Mouse (Mus musculus): ENCODE data around the gene Hoxa3. TPM values are rescaled to one million over a fixed set of nuclear protein-coding genes. Genes with fewer than 3 reads are reported as not detected.

Hoxa3 gene
- polyA plus RNA-seq, 1 experiment from 2014 or later: 8.2 TPM

GRCm38 (mm10) chr6:52215070-52215469 lies 1.9 kb upstream of the Hoxa3 start:
- Histone ChIP-seq H3K36me3 (ENCODE audit: insufficient read depth, low read length) (no peaks in the 10 kb centered on the region), H3K9ac (replicated peaks; ENCODE audit: low read length) (0 out of 2 replicates have a peak overlapping the region, but pooled peaks have one; percentile 20), H3K27me3 (ENCODE audit: insufficient read depth, low read length) (0 out of 2 replicates have a peak, but pooled peaks cover 4% of the 10 kb centered on the region), H3K27ac (ENCODE audit: low read length) (0 out of 2 replicates have a peak overlapping the region, but pooled peaks have one; percentile 0), H3K4me2 (replicated peaks; ENCODE audit: low read depth, low read length) (peak overlapping the region; percentile 81), H3K4me3 (ENCODE audit: low read length) (peak overlapping the region; percentile 71; the same call in 1 of the 2 replicates), H3K4me1 (ENCODE audit: insufficient read depth, low read length) (peaks cover 55% of the 10 kb centered on the region), H3K9me3 (ENCODE audit: low read length) (no peaks in the 10 kb centered on the region)
- 32% methylated on average over 3 of the region's 3 CpGs for WGBS
- ATAC-seq (ENCODE audit: low FRiP score, low TSS enrichment): no peak

GRCm38 (mm10) chr6:52214271-52214670 lies 1.1 kb upstream of the Hoxa3 start:
- Histone ChIP-seq H3K27ac (ENCODE audit: low read length) (peak overlapping the region; percentile 46; the same call in 1 of the 2 replicates), H3K4me1 (ENCODE audit: insufficient read depth, low read length) (peaks cover 55% of the 10 kb centered on the region), H3K27me3 (ENCODE audit: insufficient read depth, low read length) (0 out of 2 replicates have a peak, but pooled peaks cover 4% of the 10 kb centered on the region), H3K9ac (replicated peaks; ENCODE audit: low read length) (peak overlapping the region; percentile 57), H3K4me3 (ENCODE audit: low read length) (peak overlapping the region; percentile 17), H3K9me3 (ENCODE audit: low read length) (no peaks in the 10 kb centered on the region), H3K36me3 (ENCODE audit: insufficient read depth, low read length) (no peaks in the 10 kb centered on the region), H3K4me2 (replicated peaks; ENCODE audit: low read depth, low read length) (peak overlapping the region; percentile 81)
- no peak for ATAC-seq (ENCODE audit: low FRiP score, low TSS enrichment)
- 24% methylated on average over 5 of the region's 5 CpGs for WGBS

- under 1% methylated on average over 22 of the region's 22 CpGs for WGBS
- ATAC-seq (ENCODE audit: low FRiP score, low TSS enrichment): no peak; the same call in 1 of the 2 replicates
- peaks cover 47% of the 10 kb centered on the region for H3K4me1 ChIP-seq (ENCODE audit: insufficient read depth, low read length)
Measured at GRCm38 (mm10) chr6:52212556-52213118, 499 bp downstream of the Hoxa3 start.

GRCm38 (mm10) chr6:52211961-52212360 lies 1.2 kb downstream of the Hoxa3 start:
- no peak for ATAC-seq (ENCODE audit: low FRiP score, low TSS enrichment)
- Histone ChIP-seq H3K27ac (ENCODE audit: low read length) (peak overlapping the region; percentile 99), H3K4me3 (ENCODE audit: low read length) (peak overlapping the region; percentile 80), H3K4me2 (replicated peaks; ENCODE audit: low read depth, low read length) (peak overlapping the region; percentile 81), H3K9ac (replicated peaks; ENCODE audit: low read length) (peak overlapping the region; percentile 97), H3K4me1 (ENCODE audit: insufficient read depth, low read length) (peaks cover 53% of the 10 kb centered on the region), H3K36me3 (ENCODE audit: insufficient read depth, low read length) (no peaks in the 10 kb centered on the region), H3K27me3 (ENCODE audit: insufficient read depth, low read length) (0 out of 2 replicates have a peak, but pooled peaks cover 4% of the 10 kb centered on the region), H3K9me3 (ENCODE audit: low read length) (no peaks in the 10 kb centered on the region)
- 0% methylated on average over 13 of the region's 13 CpGs for WGBS

More at GRCm38 (mm10) chr6:52212556-52213118, 499 bp downstream of the Hoxa3 start:
- Histone ChIP-seq H3K36me3 (ENCODE audit: insufficient read depth, low read length) (no peaks in the 10 kb centered on the region), H3K9me3 (ENCODE audit: low read length) (no peaks in the 10 kb centered on the region), H3K9ac (replicated peaks; ENCODE audit: low read length) (peak overlapping the region; percentile 97), H3K4me2 (replicated peaks; ENCODE audit: low read depth, low read length) (peak overlapping the region; percentile 81), H3K27me3 (ENCODE audit: insufficient read depth, low read length) (0 out of 2 replicates have a peak, but pooled peaks cover 4% of the 10 kb centered on the region), H3K4me3 (ENCODE audit: low read length) (peak overlapping the region; percentile 80), H3K27ac (ENCODE audit: low read length) (peak overlapping the region; percentile 99)

- 0 out of 2 replicates have a peak, but pooled peaks cover 4% of the 10 kb centered on the region for H3K27me3 ChIP-seq (ENCODE audit: insufficient read depth, low read length)
- no peaks in the 10 kb centered on the region for H3K9me3 ChIP-seq (ENCODE audit: low read length)
- H3K27ac ChIP-seq (ENCODE audit: low read length): peak overlapping the region; percentile 99
- peak overlapping the region; percentile 81 for H3K4me2 ChIP-seq (replicated peaks; ENCODE audit: low read depth, low read length)
- peaks cover 59% of the 10 kb centered on the region for H3K4me1 ChIP-seq (ENCODE audit: insufficient read depth, low read length)
- H3K4me3 ChIP-seq (ENCODE audit: low read length): peak overlapping the region; percentile 80
- peak; percentile 39 for ATAC-seq (ENCODE audit: low FRiP score, low TSS enrichment)
- peak overlapping the region; percentile 97 for H3K9ac ChIP-seq (replicated peaks; ENCODE audit: low read length)
- WGBS: under 1% methylated on average over 37 of the region's 37 CpGs
- no peaks in the 10 kb centered on the region for H3K36me3 ChIP-seq (ENCODE audit: insufficient read depth, low read length)
Measured at GRCm38 (mm10) chr6:52211170-52211935, 1.8 kb downstream of the Hoxa3 start.

GRCm38 (mm10) chr6:52209685-52210046 lies 3.5 kb downstream of the Hoxa3 start:
- H3K9ac ChIP-seq (replicated peaks; ENCODE audit: low read length): peak overlapping the region; percentile 75
- peak overlapping the region; percentile 81 for H3K4me2 ChIP-seq (replicated peaks; ENCODE audit: low read depth, low read length)
- H3K36me3 ChIP-seq (ENCODE audit: insufficient read depth, low read length): peaks cover 8% of the 10 kb centered on the region; the same call in 1 of the 2 replicates
- 6% methylated on average over 12 of the region's 12 CpGs for WGBS
- peaks cover 62% of the 10 kb centered on the region for H3K4me1 ChIP-seq (ENCODE audit: insufficient read depth, low read length)
- H3K27ac ChIP-seq (ENCODE audit: low read length): peak overlapping the region; percentile 84
- H3K27me3 ChIP-seq (ENCODE audit: insufficient read depth, low read length): 0 out of 2 replicates have a peak, but pooled peaks cover 4% of the 10 kb centered on the region
- peak overlapping the region; percentile 80 for H3K4me3 ChIP-seq (ENCODE audit: low read length)
- no peaks in the 10 kb centered on the region for H3K9me3 ChIP-seq (ENCODE audit: low read length)
- ATAC-seq (ENCODE audit: low FRiP score, low TSS enrichment): no peak

- Histone ChIP-seq H3K9me3 (ENCODE audit: low read length) (no peaks in the 10 kb centered on the region), H3K27me3 (ENCODE audit: insufficient read depth, low read length) (0 out of 2 replicates have a peak, but pooled peaks cover 4% of the 10 kb centered on the region), H3K4me3 (ENCODE audit: low read length) (peak overlapping the region; percentile 80), H3K36me3 (ENCODE audit: insufficient read depth, low read length) (peaks cover 8% of the 10 kb centered on the region; the same call in 1 of the 2 replicates), H3K4me2 (replicated peaks; ENCODE audit: low read depth, low read length) (peak overlapping the region; percentile 81), H3K9ac (replicated peaks; ENCODE audit: low read length) (peak overlapping the region; percentile 75), H3K4me1 (ENCODE audit: insufficient read depth, low read length) (peaks cover 58% of the 10 kb centered on the region), H3K27ac (ENCODE audit: low read length) (peak overlapping the region; percentile 84)
- peak; percentile 14; the same call in 1 of the 2 replicates for ATAC-seq (ENCODE audit: low FRiP score, low TSS enrichment)
- 7% methylated on average over 16 of the region's 18 CpGs for WGBS
Measured at GRCm38 (mm10) chr6:52208868-52209684, 4.1 kb downstream of the Hoxa3 start.

- peaks cover 60% of the 10 kb centered on the region for H3K4me1 ChIP-seq (ENCODE audit: insufficient read depth, low read length)
- H3K27ac ChIP-seq (ENCODE audit: low read length): peak within 1 kb of the TSS; percentile 84
- H3K36me3 ChIP-seq (ENCODE audit: insufficient read depth, low read length): peaks cover 8% of the 10 kb centered on the region; the same call in 1 of the 2 replicates
- H3K9ac ChIP-seq (replicated peaks; ENCODE audit: low read length): peak within 1 kb of the TSS; percentile 75
- H3K4me2 ChIP-seq (replicated peaks; ENCODE audit: low read depth, low read length): peak within 1 kb of the TSS; percentile 81
- ATAC-seq (ENCODE audit: low FRiP score, low TSS enrichment): no peak; the same call in 1 of the 2 replicates
- H3K27me3 ChIP-seq (ENCODE audit: insufficient read depth, low read length): 0 out of 2 replicates have a peak, but pooled peaks cover 4% of the 10 kb centered on the region
- H3K4me3 ChIP-seq (ENCODE audit: low read length): peak within 1 kb of the TSS; percentile 80
- no peaks in the 10 kb centered on the region for H3K9me3 ChIP-seq (ENCODE audit: low read length)
- 2% methylated on average over 46 of the region's 47 CpGs for WGBS
Measured at GRCm38 (mm10) chr6:52208072-52208867, 4.9 kb downstream of the Hoxa3 start, which contains the start of gene Hoxa6. Gene Hoxa6, minus strand, starts transcription at chr6:52208722.
